Mouse (Mus musculus): ENCODE measurements around the gene Plxnc1. TPM values are rescaled to one million over a fixed set of nuclear protein-coding genes. Genes with fewer than 3 reads are reported as not detected.
A peak's percentile ranks its signal among the peaks of the same experiment; 100 is the strongest.

The Plxnc1 gene
- polyA plus RNA-seq, 1 experiment = 31.1 TPM

GRCm38 (mm10) chr10:94809946-94810472 is 134.6 kb downstream of the Plxnc1 start:
- no peak for DNase-seq (ENCODE audit: low read depth)
- TF ChIP-seq POLR2A (IDR thresholded peaks at IDR 0.05; ENCODE audit: borderline replicate concordance, extremely low read depth, insufficient read depth, insufficient read length, poor library complexity, severe bottlenecking) (no peak), CTCF (IDR thresholded peaks at IDR 0.05; ENCODE audit: borderline replicate concordance, extremely low read depth, insufficient read depth, insufficient read length) (no peak)

- TF ChIP-seq CTCF (IDR thresholded peaks at IDR 0.05; ENCODE audit: borderline replicate concordance, extremely low read depth, insufficient read depth, insufficient read length) = no peak
- no peak for TF ChIP-seq POLR2A (IDR thresholded peaks at IDR 0.05; ENCODE audit: borderline replicate concordance, extremely low read depth, insufficient read depth, insufficient read length, poor library complexity, severe bottlenecking)
- DNase-seq (ENCODE audit: low read depth) = no peak
Measured at GRCm38 (mm10) chr10:94808275-94808674, 136.4 kb downstream of the Plxnc1 start.

- TF ChIP-seq CTCF (IDR thresholded peaks at IDR 0.05; ENCODE audit: borderline replicate concordance, extremely low read depth, insufficient read depth, insufficient read length) = no peak
- no peak for TF ChIP-seq POLR2A (IDR thresholded peaks at IDR 0.05; ENCODE audit: borderline replicate concordance, extremely low read depth, insufficient read depth, insufficient read length, poor library complexity, severe bottlenecking)
- DNase-seq (ENCODE audit: low read depth) = no peak
Measured at GRCm38 (mm10) chr10:94807323-94807722, 137.3 kb downstream of the Plxnc1 start.

- no peak for DNase-seq (ENCODE audit: low read depth)
- TF ChIP-seq CTCF (IDR thresholded peaks at IDR 0.05; ENCODE audit: borderline replicate concordance, extremely low read depth, insufficient read depth, insufficient read length) = no peak
- TF ChIP-seq POLR2A (IDR thresholded peaks at IDR 0.05; ENCODE audit: borderline replicate concordance, extremely low read depth, insufficient read depth, insufficient read length, poor library complexity, severe bottlenecking) = no peak
Measured at GRCm38 (mm10) chr10:94804909-94805220, 139.8 kb downstream of the Plxnc1 start.

GRCm38 (mm10) chr10:94804029-94804908 is 140.4 kb downstream of the Plxnc1 start:
- peak; percentile 40 for DNase-seq (ENCODE audit: low read depth)
- TF ChIP-seq POLR2A (IDR thresholded peaks at IDR 0.05; ENCODE audit: borderline replicate concordance, extremely low read depth, insufficient read depth, insufficient read length, poor library complexity, severe bottlenecking) (no peak), CTCF (IDR thresholded peaks at IDR 0.05; ENCODE audit: borderline replicate concordance, extremely low read depth, insufficient read depth, insufficient read length) (no peak)

GRCm38 (mm10) chr10:94800677-94801354 is 143.8 kb downstream of the Plxnc1 start:
- no peak for DNase-seq (ENCODE audit: low read depth)
- no peak for TF ChIP-seq POLR2A (IDR thresholded peaks at IDR 0.05; ENCODE audit: borderline replicate concordance, extremely low read depth, insufficient read depth, insufficient read length, poor library complexity, severe bottlenecking)
- no peak for TF ChIP-seq CTCF (IDR thresholded peaks at IDR 0.05; ENCODE audit: borderline replicate concordance, extremely low read depth, insufficient read depth, insufficient read length)

- TF ChIP-seq CTCF (IDR thresholded peaks at IDR 0.05; ENCODE audit: borderline replicate concordance, extremely low read depth, insufficient read depth, insufficient read length) (no peak), POLR2A (IDR thresholded peaks at IDR 0.05; ENCODE audit: borderline replicate concordance, extremely low read depth, insufficient read depth, insufficient read length, poor library complexity, severe bottlenecking) (no peak)
- peak; percentile 42 for DNase-seq (ENCODE audit: low read depth)
Measured at GRCm38 (mm10) chr10:94799485-94800239, 145.0 kb downstream of the Plxnc1 start.

GRCm38 (mm10) chr10:94798128-94798527 is 146.5 kb downstream of the Plxnc1 start:
- TF ChIP-seq POLR2A (IDR thresholded peaks at IDR 0.05; ENCODE audit: borderline replicate concordance, extremely low read depth, insufficient read depth, insufficient read length, poor library complexity, severe bottlenecking) (no peak), CTCF (IDR thresholded peaks at IDR 0.05; ENCODE audit: borderline replicate concordance, extremely low read depth, insufficient read depth, insufficient read length) (no peak)
- no peak for DNase-seq (ENCODE audit: low read depth)

GRCm38 (mm10) chr10:94794666-94795244 is 149.9 kb downstream of the Plxnc1 start:
- TF ChIP-seq POLR2A (IDR thresholded peaks at IDR 0.05; ENCODE audit: borderline replicate concordance, extremely low read depth, insufficient read depth, insufficient read length, poor library complexity, severe bottlenecking) (no peak), CTCF (IDR thresholded peaks at IDR 0.05; ENCODE audit: borderline replicate concordance, extremely low read depth, insufficient read depth, insufficient read length) (no peak)
- peak; percentile 62 for DNase-seq (ENCODE audit: low read depth)

GRCm38 (mm10) chr10:94793914-94794313 is 150.7 kb downstream of the Plxnc1 start:
- TF ChIP-seq CTCF (IDR thresholded peaks at IDR 0.05; ENCODE audit: borderline replicate concordance, extremely low read depth, insufficient read depth, insufficient read length) (no peak), POLR2A (IDR thresholded peaks at IDR 0.05; ENCODE audit: borderline replicate concordance, extremely low read depth, insufficient read depth, insufficient read length, poor library complexity, severe bottlenecking) (no peak)
- no peak for DNase-seq (ENCODE audit: low read depth)
